37 mouse cellular contexts compared by ENCODE assay signal in the genomic region with DNA sequence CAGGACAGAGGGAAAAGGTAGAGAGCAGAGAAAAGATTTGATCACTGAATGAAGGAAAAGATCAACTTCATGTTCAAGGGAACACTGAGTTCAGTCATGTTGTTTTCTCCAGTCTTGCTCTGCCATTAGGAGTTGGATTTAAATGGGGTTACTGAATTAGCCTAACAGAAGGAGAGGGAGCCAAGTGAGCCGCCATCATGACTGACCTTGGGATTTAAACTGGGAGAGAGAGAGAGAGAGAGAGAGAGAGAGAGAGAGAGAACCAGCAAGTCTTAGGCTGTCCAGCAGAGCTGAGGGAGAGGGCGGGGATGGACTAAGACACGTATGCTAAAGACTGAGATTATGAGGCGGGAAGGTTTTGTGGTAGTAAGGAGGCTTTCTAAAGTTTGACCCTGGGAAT. TPM values are rescaled to one million over a fixed set of nuclear protein-coding genes. Genes with fewer than 3 reads are reported as not detected.
"Had no signal": no experiment of that assay in that cellular context is flagged by ENCODE, and none has a peak within 500 bp of the region (broad histone marks: within the 10 kb centered on the region; RNA-seq: fewer than 3 reads in every experiment).

No protein-coding gene starts in this region.

- H3K9ac ChIP-seq: limb, embryonic 12.5 days; limb, embryonic 13.5 days; limb, embryonic 15.5 days; liver, embryonic 12.5 days; liver, embryonic 13.5 days; liver, embryonic 14.5 days; liver, embryonic 15.5 days; lung, embryonic 14.5 days; lung, embryonic 15.5 days; midbrain, embryonic 12.5 days; midbrain, embryonic 13.5 days; midbrain, embryonic 15.5 days; neural tube, embryonic 12.5 days had no signal

- H3K27ac ChIP-seq: limb, embryonic 10.5 days; limb, embryonic 12.5 days; limb, embryonic 13.5 days; limb, embryonic 15.5 days; liver, embryonic 12.5 days; liver, embryonic 13.5 days; liver, embryonic 14.5 days; liver, embryonic 15.5 days; lung, embryonic 15.5 days; macrophage; midbrain, embryonic 10.5 days; midbrain, embryonic 12.5 days; midbrain, embryonic 13.5 days; midbrain, embryonic 15.5 days; neural tube, embryonic 12.5 days had no signal

- H3K4me2 ChIP-seq: limb, embryonic 12.5 days; limb, embryonic 13.5 days; limb, embryonic 15.5 days; liver, embryonic 11.5 days; liver, embryonic 12.5 days; liver, embryonic 13.5 days; liver, embryonic 15.5 days; lung, embryonic 14.5 days; lung, embryonic 15.5 days; midbrain, embryonic 11.5 days; midbrain, embryonic 12.5 days; midbrain, embryonic 13.5 days; midbrain, embryonic 15.5 days; neural tube, embryonic 12.5 days had no signal

- DNase-seq: left cerebral cortex, postnatal 4 days; liver; liver, embryonic 13.5 days; lung, adult 18-20 months; lung, adult 2 months; lung, embryonic 14.5 days; lung, postnatal 10 days; lung, postnatal 14 days; lung, postnatal 36 days; lung, postnatal 4 days; midbrain, embryonic 14.5 days had no signal

- H3K9me3 ChIP-seq: limb, embryonic 10.5 days; limb, embryonic 12.5 days; limb, embryonic 13.5 days; limb, embryonic 15.5 days; liver, embryonic 12.5 days; liver, embryonic 13.5 days; liver, embryonic 15.5 days; lung, embryonic 15.5 days; megakaryocyte, embryonic 14.5 days; midbrain, embryonic 10.5 days; midbrain, embryonic 12.5 days; midbrain, embryonic 13.5 days; midbrain, embryonic 15.5 days; neural tube, embryonic 12.5 days had no signal

- H3K4me1 ChIP-seq: limb, embryonic 10.5 days; limb, embryonic 12.5 days; limb, embryonic 13.5 days; limb, embryonic 15.5 days; liver, embryonic 12.5 days; liver, embryonic 15.5 days; lung, embryonic 15.5 days; midbrain, embryonic 10.5 days; midbrain, embryonic 12.5 days; midbrain, embryonic 13.5 days; midbrain, embryonic 15.5 days; neural tube, embryonic 12.5 days had no signal

- H3K4me3 ChIP-seq: limb, embryonic 10.5 days; limb, embryonic 12.5 days; limb, embryonic 13.5 days; limb, embryonic 15.5 days; liver, embryonic 12.5 days; liver, embryonic 13.5 days; liver, embryonic 15.5 days; lung, embryonic 15.5 days; megakaryocyte, embryonic 14.5 days; midbrain, embryonic 10.5 days; midbrain, embryonic 12.5 days; midbrain, embryonic 13.5 days; midbrain, embryonic 15.5 days; myocyte; neural tube, embryonic 12.5 days had no signal

- ATAC-seq: liver, embryonic 12.5 days; lung, postnatal 0 days; midbrain, embryonic 13.5 days; midbrain, embryonic 15.5 days; midbrain, embryonic 16.5 days had no signal

- H3K36me3 ChIP-seq: limb, embryonic 10.5 days; limb, embryonic 12.5 days; limb, embryonic 13.5 days; limb, embryonic 15.5 days; midbrain, embryonic 10.5 days; midbrain, embryonic 12.5 days; midbrain, embryonic 13.5 days; midbrain, embryonic 15.5 days; neural tube, embryonic 12.5 days had no signal

- H3K27me3 ChIP-seq: limb, embryonic 12.5 days; limb, embryonic 13.5 days; limb, embryonic 15.5 days; liver, embryonic 12.5 days; liver, embryonic 13.5 days; liver, embryonic 15.5 days; lung, embryonic 15.5 days; midbrain, embryonic 12.5 days; midbrain, embryonic 13.5 days; midbrain, embryonic 15.5 days; neural tube, embryonic 12.5 days had no signal

RNA-seq across cellular contexts. Expression of a gene that starts 24.2 kb away (rescaled TPM):
- polyA plus RNA-seq: limb, embryonic 10.5 days; limb, embryonic 11.5 days; limb, embryonic 12.5 days; limb, embryonic 13.5 days; limb, embryonic 14.5 days; limb, embryonic 15.5 days; liver, adult 2 months; liver, embryonic 11.5 days; liver, embryonic 12.5 days; liver, embryonic 13.5 days; liver, embryonic 15.5 days; lung, adult 2 months; lung, embryonic 14.5 days; lung, embryonic 15.5 days; lung, embryonic 16.5 days; lung, postnatal 0 days; macrophage; midbrain, embryonic 10.5 days; midbrain, embryonic 11.5 days; midbrain, embryonic 12.5 days; midbrain, embryonic 13.5 days; midbrain, embryonic 14.5 days; midbrain, embryonic 15.5 days; midbrain, embryonic 16.5 days; midbrain, postnatal 0 days; myocyte; neural tube, embryonic 11.5 days; neural tube, embryonic 12.5 days had no signal
